Mouse (Mus musculus): ENCODE measurements around the gene Cux1. TPM values are rescaled to one million over a fixed set of nuclear protein-coding genes. Genes with fewer than 3 reads are reported as not detected.

Gene Cux1
- polyA plus RNA-seq (2015; fragmentation: Nextera tagmentation; extraction: Ambion mirVana): 144 and 146 TPM in 2 replicates

GRCm38 (mm10) chr5:136567176-136568025 lies at the start of gene Cux1:
Gene Cux1 (minus strand): TSS chr5:136567490.
- peaks cover 44% of the 10 kb centered on the region for H3K4me1 ChIP-seq

GRCm38 (mm10) chr5:136612391-136612790 lies 45.1 kb upstream of the Cux1 start:
- Histone ChIP-seq H3K27me3 (no peaks in the 10 kb centered on the region), H3K4me3 (no peak overlapping the region), H3K27ac (replicated peaks) (no peak overlapping the region), H3K4me2 (replicated peaks) (no peak overlapping the region), H3K9ac (replicated peaks) (no peak overlapping the region), H3K4me1 (no peaks in the 10 kb centered on the region), H3K36me3 (no peaks in the 10 kb centered on the region), H3K9me3 (no peaks in the 10 kb centered on the region)
- no peak for ATAC-seq (replicated peaks)
- WGBS: 78% methylated on average over 1 of the region's 1 CpGs

More at GRCm38 (mm10) chr5:136567176-136568025, at the start of gene Cux1:
- WGBS: under 1% methylated on average over 67 of the region's 103 CpGs
- Histone ChIP-seq H3K27me3 (peaks cover 35% of the 10 kb centered on the region), H3K4me3 (peak within 1 kb of the TSS; percentile 76), H3K36me3 (no peaks in the 10 kb centered on the region), H3K27ac (replicated peaks) (peak within 1 kb of the TSS; percentile 96), H3K9me3 (no peaks in the 10 kb centered on the region), H3K9ac (replicated peaks) (peak within 1 kb of the TSS; percentile 90), H3K4me2 (replicated peaks) (peak within 1 kb of the TSS; percentile 95)
- peak; percentile 93 for ATAC-seq (replicated peaks)

- Histone ChIP-seq H3K4me1 (peaks cover under 1% of the 10 kb centered on the region), H3K9me3 (no peaks in the 10 kb centered on the region), H3K4me2 (replicated peaks) (no peak overlapping the region), H3K36me3 (no peaks in the 10 kb centered on the region), H3K27ac (replicated peaks) (no peak overlapping the region), H3K9ac (replicated peaks) (no peak overlapping the region), H3K27me3 (no peaks in the 10 kb centered on the region), H3K4me3 (no peak overlapping the region)
- WGBS: 50% methylated on average over 6 of the region's 6 CpGs
- ATAC-seq (replicated peaks): no peak
Measured at GRCm38 (mm10) chr5:136608814-136609434, 41.6 kb upstream of the Cux1 start.

- Histone ChIP-seq H3K9ac (replicated peaks) (no peak overlapping the region), H3K4me3 (no peak overlapping the region), H3K36me3 (no peaks in the 10 kb centered on the region), H3K27ac (replicated peaks) (no peak overlapping the region), H3K4me2 (replicated peaks) (no peak overlapping the region), H3K9me3 (no peaks in the 10 kb centered on the region), H3K27me3 (no peaks in the 10 kb centered on the region), H3K4me1 (peaks cover 6% of the 10 kb centered on the region)
- WGBS: 89% methylated on average over 11 of the region's 11 CpGs
- ATAC-seq (replicated peaks): no peak
Measured at GRCm38 (mm10) chr5:136605144-136605543, 37.9 kb upstream of the Cux1 start.

GRCm38 (mm10) chr5:136603176-136603964 lies 36.1 kb upstream of the Cux1 start:
- Histone ChIP-seq H3K36me3 (no peaks in the 10 kb centered on the region), H3K27me3 (no peaks in the 10 kb centered on the region), H3K4me3 (no peak overlapping the region), H3K4me2 (replicated peaks) (no peak overlapping the region), H3K27ac (replicated peaks) (peak overlapping the region; percentile 42; the same call in 1 of the 2 replicates), H3K9ac (replicated peaks) (no peak overlapping the region), H3K9me3 (no peaks in the 10 kb centered on the region), H3K4me1 (peaks cover 6% of the 10 kb centered on the region)
- 49% methylated on average over 13 of the region's 13 CpGs for WGBS
- ATAC-seq (replicated peaks): peak; percentile 83; the same call in 1 of the 2 replicates

GRCm38 (mm10) chr5:136600511-136600910 lies 33.2 kb upstream of the Cux1 start:
- H3K4me1 ChIP-seq: peaks cover 6% of the 10 kb centered on the region
- no peaks in the 10 kb centered on the region for H3K27me3 ChIP-seq
- no peaks in the 10 kb centered on the region for H3K36me3 ChIP-seq
- no peak overlapping the region for H3K9ac ChIP-seq (replicated peaks)
- H3K27ac ChIP-seq (replicated peaks): no peak overlapping the region
- H3K4me3 ChIP-seq: no peak overlapping the region
- H3K9me3 ChIP-seq: no peaks in the 10 kb centered on the region
- 70% methylated on average over 5 of the region's 5 CpGs for WGBS
- ATAC-seq (replicated peaks): no peak
- no peak overlapping the region for H3K4me2 ChIP-seq (replicated peaks)

GRCm38 (mm10) chr5:136594896-136595540 lies 27.7 kb upstream of the Cux1 start:
- 51% methylated on average over 8 of the region's 8 CpGs for WGBS
- no peak; the same call in 1 of the 2 replicates for ATAC-seq (replicated peaks)
- no peaks in the 10 kb centered on the region for H3K9me3 ChIP-seq

GRCm38 (mm10) chr5:136591816-136592499 lies 24.7 kb upstream of the Cux1 start:
- Histone ChIP-seq H3K4me3 (no peak overlapping the region), H3K9ac (replicated peaks) (no peak overlapping the region), H3K9me3 (no peaks in the 10 kb centered on the region), H3K27ac (replicated peaks) (no peak overlapping the region), H3K27me3 (peaks cover 5% of the 10 kb centered on the region; the same call in 1 of the 2 replicates), H3K36me3 (no peaks in the 10 kb centered on the region), H3K4me1 (no peaks in the 10 kb centered on the region), H3K4me2 (replicated peaks) (no peak overlapping the region)
- ATAC-seq (replicated peaks): no peak
- 91% methylated on average over 8 of the region's 8 CpGs for WGBS

More at GRCm38 (mm10) chr5:136594896-136595540, 27.7 kb upstream of the Cux1 start:
- Histone ChIP-seq H3K27ac (replicated peaks) (peak overlapping the region; percentile 73), H3K27me3 (no peaks in the 10 kb centered on the region), H3K36me3 (no peaks in the 10 kb centered on the region), H3K4me3 (no peak overlapping the region), H3K9ac (replicated peaks) (no peak overlapping the region), H3K4me2 (replicated peaks) (no peak overlapping the region), H3K4me1 (no peaks in the 10 kb centered on the region)

- WGBS: 79% methylated on average over 2 of the region's 2 CpGs
- no peaks in the 10 kb centered on the region for H3K9me3 ChIP-seq
- H3K36me3 ChIP-seq: no peaks in the 10 kb centered on the region
- no peak for ATAC-seq (replicated peaks)
- peaks cover 7% of the 10 kb centered on the region; the same call in 1 of the 2 replicates for H3K27me3 ChIP-seq
- no peak overlapping the region for H3K4me2 ChIP-seq (replicated peaks)
- no peaks in the 10 kb centered on the region for H3K4me1 ChIP-seq
- H3K9ac ChIP-seq (replicated peaks): no peak overlapping the region
- H3K27ac ChIP-seq (replicated peaks): no peak overlapping the region
- H3K4me3 ChIP-seq: no peak overlapping the region
Measured at GRCm38 (mm10) chr5:136589002-136589401, 21.7 kb upstream of the Cux1 start.

- H3K4me2 ChIP-seq (replicated peaks): no peak overlapping the region
- no peaks in the 10 kb centered on the region for H3K36me3 ChIP-seq
- H3K4me1 ChIP-seq: no peaks in the 10 kb centered on the region
- no peaks in the 10 kb centered on the region for H3K9me3 ChIP-seq
- H3K27ac ChIP-seq (replicated peaks): no peak overlapping the region
- H3K4me3 ChIP-seq: no peak overlapping the region
- no peak for ATAC-seq (replicated peaks)
- H3K9ac ChIP-seq (replicated peaks): no peak overlapping the region
- WGBS: 68% methylated on average over 3 of the region's 3 CpGs
- H3K27me3 ChIP-seq: peaks cover 7% of the 10 kb centered on the region; the same call in 1 of the 2 replicates
Measured at GRCm38 (mm10) chr5:136588471-136588870, 21.2 kb upstream of the Cux1 start.

GRCm38 (mm10) chr5:136584676-136585285 lies 17.5 kb upstream of the Cux1 start:
- H3K4me1 ChIP-seq: no peaks in the 10 kb centered on the region
- H3K27me3 ChIP-seq: peaks cover 31% of the 10 kb centered on the region
- 79% methylated on average over 4 of the region's 4 CpGs for WGBS
- ATAC-seq (replicated peaks): no peak
- H3K4me2 ChIP-seq (replicated peaks): no peak overlapping the region
- no peaks in the 10 kb centered on the region for H3K9me3 ChIP-seq
- no peaks in the 10 kb centered on the region for H3K36me3 ChIP-seq
- no peak overlapping the region for H3K9ac ChIP-seq (replicated peaks)
- H3K4me3 ChIP-seq: no peak overlapping the region
- H3K27ac ChIP-seq (replicated peaks): no peak overlapping the region
